Mouse (Mus musculus): ENCODE results near the gene Gm10681. TPM values are rescaled to one million over a fixed set of nuclear protein-coding genes. Genes with fewer than 3 reads are reported as not detected.
"Not testable (repeated sequence)": the region's sequence is repeated elsewhere in the genome, so short reads cannot be mapped to it uniquely, and the experiment has no call there.

Gm10681 gene
- total and polyA plus RNA-seq, 3 experiments = not detected

- H3K27ac ChIP-seq; H3K9ac ChIP-seq (ENCODE audit: low read depth, low read length); DNase-seq; H3K79me2 ChIP-seq (replicated peaks; ENCODE audit: control insufficient read depth, insufficient read depth, low read length); H3K4me3 ChIP-seq; H3K27me3 ChIP-seq (ENCODE audit: control insufficient read depth, insufficient read depth, low read length); intact Hi-C loops (cut with DNase I); H3K4me1 ChIP-seq (ENCODE audit: control insufficient read depth, insufficient read depth, low read length); H3K36me3 ChIP-seq (ENCODE audit: control insufficient read depth, insufficient read depth, low read length): not testable (repeated sequence)
- WGBS = no CpG with 5 or more reads among the region's 1 CpGs
Observed at GRCm38 (mm10) chr3:98550832-98551231, 37.8 kb downstream of the Gm10681 start.

- H3K9ac ChIP-seq (ENCODE audit: low read depth, low read length); H3K4me1 ChIP-seq (ENCODE audit: control insufficient read depth, insufficient read depth, low read length); DNase-seq; intact Hi-C loops (cut with DNase I); H3K27me3 ChIP-seq (ENCODE audit: control insufficient read depth, insufficient read depth, low read length); H3K4me3 ChIP-seq; H3K36me3 ChIP-seq (ENCODE audit: control insufficient read depth, insufficient read depth, low read length); H3K27ac ChIP-seq; H3K79me2 ChIP-seq (replicated peaks; ENCODE audit: control insufficient read depth, insufficient read depth, low read length): not testable (repeated sequence)
- no CpG with 5 or more reads among the region's 2 CpGs for WGBS
Observed at GRCm38 (mm10) chr3:98550215-98550614, 38.4 kb downstream of the Gm10681 start.

GRCm38 (mm10) chr3:98548495-98548894 lies 40.1 kb downstream of the Gm10681 start:
- DNase-seq; H3K27ac ChIP-seq; H3K36me3 ChIP-seq (ENCODE audit: control insufficient read depth, insufficient read depth, low read length); H3K4me3 ChIP-seq; H3K4me1 ChIP-seq (ENCODE audit: control insufficient read depth, insufficient read depth, low read length); intact Hi-C loops (cut with DNase I); H3K9ac ChIP-seq (ENCODE audit: low read depth, low read length); H3K27me3 ChIP-seq (ENCODE audit: control insufficient read depth, insufficient read depth, low read length); H3K79me2 ChIP-seq (replicated peaks; ENCODE audit: control insufficient read depth, insufficient read depth, low read length): not testable (repeated sequence)
- 100% methylated on average over 1 of the region's 1 CpGs for WGBS

GRCm38 (mm10) chr3:98547641-98548040 lies 41.0 kb downstream of the Gm10681 start:
- H3K27ac ChIP-seq; H3K27me3 ChIP-seq (ENCODE audit: control insufficient read depth, insufficient read depth, low read length); H3K36me3 ChIP-seq (ENCODE audit: control insufficient read depth, insufficient read depth, low read length); H3K4me1 ChIP-seq (ENCODE audit: control insufficient read depth, insufficient read depth, low read length); H3K9ac ChIP-seq (ENCODE audit: low read depth, low read length); intact Hi-C loops (cut with DNase I); DNase-seq; H3K4me3 ChIP-seq; H3K79me2 ChIP-seq (replicated peaks; ENCODE audit: control insufficient read depth, insufficient read depth, low read length): not testable (repeated sequence)

- intact Hi-C loops (cut with DNase I); H3K27me3 ChIP-seq (ENCODE audit: control insufficient read depth, insufficient read depth, low read length); H3K9ac ChIP-seq (ENCODE audit: low read depth, low read length); H3K4me3 ChIP-seq; H3K27ac ChIP-seq; H3K4me1 ChIP-seq (ENCODE audit: control insufficient read depth, insufficient read depth, low read length); H3K79me2 ChIP-seq (replicated peaks; ENCODE audit: control insufficient read depth, insufficient read depth, low read length); H3K36me3 ChIP-seq (ENCODE audit: control insufficient read depth, insufficient read depth, low read length); DNase-seq: not testable (repeated sequence)
Observed at GRCm38 (mm10) chr3:98524978-98525377, 63.6 kb downstream of the Gm10681 start.

- H3K27ac ChIP-seq; H3K4me1 ChIP-seq (ENCODE audit: control insufficient read depth, insufficient read depth, low read length); H3K79me2 ChIP-seq (replicated peaks; ENCODE audit: control insufficient read depth, insufficient read depth, low read length); H3K36me3 ChIP-seq (ENCODE audit: control insufficient read depth, insufficient read depth, low read length); H3K9ac ChIP-seq (ENCODE audit: low read depth, low read length); H3K27me3 ChIP-seq (ENCODE audit: control insufficient read depth, insufficient read depth, low read length); H3K4me3 ChIP-seq; DNase-seq; intact Hi-C loops (cut with DNase I): not testable (repeated sequence)
- no CpG with 5 or more reads among the region's 1 CpGs for WGBS
Observed at GRCm38 (mm10) chr3:98524552-98524951, 64.1 kb downstream of the Gm10681 start.

- DNase-seq; H3K4me1 ChIP-seq (ENCODE audit: control insufficient read depth, insufficient read depth, low read length); H3K9ac ChIP-seq (ENCODE audit: low read depth, low read length); H3K79me2 ChIP-seq (replicated peaks; ENCODE audit: control insufficient read depth, insufficient read depth, low read length); H3K36me3 ChIP-seq (ENCODE audit: control insufficient read depth, insufficient read depth, low read length); H3K27me3 ChIP-seq (ENCODE audit: control insufficient read depth, insufficient read depth, low read length); H3K27ac ChIP-seq; H3K4me3 ChIP-seq; intact Hi-C loops (cut with DNase I): not testable (repeated sequence)
- 33% methylated on average over 1 of the region's 2 CpGs for WGBS
Observed at GRCm38 (mm10) chr3:98522779-98523178, 65.8 kb downstream of the Gm10681 start.

- intact Hi-C loops (cut with DNase I); DNase-seq; H3K4me3 ChIP-seq; H3K4me1 ChIP-seq (ENCODE audit: control insufficient read depth, insufficient read depth, low read length); H3K79me2 ChIP-seq (replicated peaks; ENCODE audit: control insufficient read depth, insufficient read depth, low read length); H3K9ac ChIP-seq (ENCODE audit: low read depth, low read length); H3K36me3 ChIP-seq (ENCODE audit: control insufficient read depth, insufficient read depth, low read length); H3K27ac ChIP-seq; H3K27me3 ChIP-seq (ENCODE audit: control insufficient read depth, insufficient read depth, low read length): not testable (repeated sequence)
- no CpG with 5 or more reads among the region's 1 CpGs for WGBS
Observed at GRCm38 (mm10) chr3:98510414-98510813, 78.2 kb downstream of the Gm10681 start, which contains the start of gene Hsd3b4. TSS of gene Hsd3b4 (minus strand) at chr3:98510514.

- H3K36me3 ChIP-seq (ENCODE audit: control insufficient read depth, insufficient read depth, low read length); H3K4me1 ChIP-seq (ENCODE audit: control insufficient read depth, insufficient read depth, low read length); H3K27ac ChIP-seq; H3K4me3 ChIP-seq; intact Hi-C loops (cut with DNase I); DNase-seq; H3K27me3 ChIP-seq (ENCODE audit: control insufficient read depth, insufficient read depth, low read length); H3K9ac ChIP-seq (ENCODE audit: low read depth, low read length); H3K79me2 ChIP-seq (replicated peaks; ENCODE audit: control insufficient read depth, insufficient read depth, low read length): not testable (repeated sequence)
- WGBS = no CpG with 5 or more reads among the region's 5 CpGs
Observed at GRCm38 (mm10) chr3:98507229-98507628, 81.4 kb downstream of the Gm10681 start.
